Mouse (Mus musculus): ENCODE measurements around the gene Ppp1r21. TPM values are rescaled to one million over a fixed set of nuclear protein-coding genes. Genes with fewer than 3 reads are reported as not detected.

Gene Ppp1r21
- polyA plus RNA-seq (2015; fragmentation: Nextera tagmentation; extraction: Ambion mirVana), result 8.7 and 13.0 TPM in 2 replicates

GRCm38 (mm10) chr17:88529519-88530235, at the start of gene Ppp1r21:
Gene Ppp1r21, plus strand, starts transcription at chr17:88530118.
- Histone ChIP-seq H3K4me2 (peak within 1 kb of the TSS; percentile 82), H3K9ac (peak within 1 kb of the TSS; percentile 75), H3K36me3 (no peaks in the 10 kb centered on the region), H3K9me3 (replicated peaks) (no peaks in the 10 kb centered on the region), H3K27me3 (no peaks in the 10 kb centered on the region), H3K27ac (peak within 1 kb of the TSS; percentile 72), H3K4me1 (replicated peaks) (peaks cover 13% of the 10 kb centered on the region), H3K4me3 (peak within 1 kb of the TSS; percentile 69)
- 7% methylated on average over 44 of the region's 49 CpGs for WGBS
- peak; percentile 98 for ATAC-seq (replicated peaks; ENCODE audit: insufficient number of reproducible peaks, insufficient read depth, low FRiP score, low read depth)

DNA sequence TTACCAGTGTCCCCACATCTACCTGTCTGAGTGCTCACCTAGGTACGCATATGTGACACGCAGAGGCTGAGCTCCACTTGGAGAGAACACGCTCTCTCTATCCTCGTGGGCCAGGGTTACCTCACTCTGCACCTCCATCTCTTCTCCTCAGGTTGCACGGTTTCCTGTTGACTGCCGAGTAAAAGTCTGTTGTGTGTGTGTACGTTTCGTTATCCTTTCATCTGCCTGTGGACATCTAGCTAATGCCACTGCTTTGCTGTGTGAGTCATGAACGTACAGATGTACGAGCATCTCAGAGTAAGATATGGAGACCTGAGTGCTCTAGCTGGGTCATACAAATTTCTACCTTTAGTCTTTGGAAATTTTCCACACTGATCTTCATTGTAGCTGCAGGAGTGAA, 49.5 kb upstream of the Ppp1r21 start:
- H3K9me3 ChIP-seq (replicated peaks), result no peaks in the 10 kb centered on the region
- H3K4me2 ChIP-seq, result no peak overlapping the region
- WGBS, result 84% methylated on average over 10 of the region's 10 CpGs
- no peak overlapping the region for H3K4me3 ChIP-seq
- no peak for ATAC-seq (replicated peaks; ENCODE audit: insufficient number of reproducible peaks, insufficient read depth, low FRiP score, low read depth)
- H3K27ac ChIP-seq, result no peak overlapping the region
- no peaks in the 10 kb centered on the region for H3K27me3 ChIP-seq
- H3K36me3 ChIP-seq, result no peaks in the 10 kb centered on the region
- no peak overlapping the region for H3K9ac ChIP-seq
- H3K4me1 ChIP-seq (replicated peaks), result no peaks in the 10 kb centered on the region

GRCm38 (mm10) chr17:88481062-88481461, 48.9 kb upstream of the Ppp1r21 start:
- Histone ChIP-seq H3K9ac (no peak overlapping the region), H3K36me3 (no peaks in the 10 kb centered on the region), H3K27ac (no peak overlapping the region), H3K4me3 (no peak overlapping the region), H3K4me1 (replicated peaks) (no peaks in the 10 kb centered on the region), H3K9me3 (replicated peaks) (no peaks in the 10 kb centered on the region), H3K4me2 (no peak overlapping the region), H3K27me3 (no peaks in the 10 kb centered on the region)
- no peak for ATAC-seq (replicated peaks; ENCODE audit: insufficient number of reproducible peaks, insufficient read depth, low FRiP score, low read depth)
- WGBS, result 76% methylated on average over 2 of the region's 2 CpGs

DNA sequence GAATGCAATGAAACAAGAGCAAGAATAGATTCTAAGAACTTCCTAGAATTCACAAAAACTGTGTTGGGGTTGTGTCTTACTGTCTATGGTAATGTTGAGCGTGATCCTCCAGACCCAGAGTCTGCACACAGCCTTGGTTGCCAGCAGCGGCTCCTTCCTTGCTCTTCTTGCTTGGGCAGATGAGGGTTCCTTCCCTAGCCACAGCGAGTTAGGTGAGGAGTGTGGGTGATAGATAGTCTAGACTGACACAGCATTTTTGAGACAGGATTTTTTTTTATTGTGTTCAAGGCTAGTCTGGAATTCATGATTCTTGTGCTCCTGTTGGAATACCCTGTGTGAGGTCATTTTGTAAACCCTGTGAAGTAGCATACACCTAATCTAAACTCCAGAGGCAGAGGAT, 48.3 kb upstream of the Ppp1r21 start:
- Histone ChIP-seq H3K27me3 (no peaks in the 10 kb centered on the region), H3K27ac (no peak overlapping the region), H3K36me3 (peaks cover 4% of the 10 kb centered on the region; the same call in 1 of the 2 replicates), H3K4me1 (replicated peaks) (no peaks in the 10 kb centered on the region), H3K9me3 (replicated peaks) (no peaks in the 10 kb centered on the region), H3K4me2 (no peak overlapping the region), H3K9ac (no peak overlapping the region), H3K4me3 (no peak overlapping the region)
- ATAC-seq (replicated peaks; ENCODE audit: insufficient number of reproducible peaks, insufficient read depth, low FRiP score, low read depth), result no peak
- 85% methylated on average over 3 of the region's 3 CpGs for WGBS

DNA sequence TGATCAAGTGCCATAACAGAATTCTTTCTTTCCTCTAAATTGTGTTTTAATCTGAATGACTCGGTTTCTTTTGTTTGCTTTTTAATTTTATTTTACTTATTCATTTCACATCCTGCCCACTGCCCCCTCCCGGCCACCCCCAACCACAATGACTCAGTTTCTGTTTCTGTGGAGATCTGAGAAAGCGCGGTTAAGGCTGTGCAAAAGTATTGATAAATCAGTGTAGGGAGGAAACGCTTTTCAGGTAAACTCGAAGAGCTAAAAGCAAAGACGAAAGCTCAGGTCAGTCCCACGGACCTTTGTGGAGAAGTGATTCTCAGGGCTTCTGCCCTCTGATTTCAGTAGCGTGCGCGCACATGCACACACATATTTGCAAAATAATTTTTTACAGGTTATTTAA, 45.4 kb upstream of the Ppp1r21 start:
- Histone ChIP-seq H3K9me3 (replicated peaks) (no peaks in the 10 kb centered on the region), H3K27me3 (no peaks in the 10 kb centered on the region), H3K36me3 (peaks cover 6% of the 10 kb centered on the region; the same call in 1 of the 2 replicates), H3K4me2 (no peak overlapping the region), H3K4me1 (replicated peaks) (no peaks in the 10 kb centered on the region), H3K9ac (no peak overlapping the region), H3K27ac (no peak overlapping the region), H3K4me3 (no peak overlapping the region)
- 92% methylated on average over 11 of the region's 11 CpGs for WGBS
- ATAC-seq (replicated peaks; ENCODE audit: insufficient number of reproducible peaks, insufficient read depth, low FRiP score, low read depth), result no peak

- Histone ChIP-seq H3K9ac (no peak overlapping the region), H3K4me2 (no peak overlapping the region), H3K9me3 (replicated peaks) (no peaks in the 10 kb centered on the region), H3K4me3 (no peak overlapping the region), H3K4me1 (replicated peaks) (no peaks in the 10 kb centered on the region), H3K27ac (no peak overlapping the region), H3K27me3 (no peaks in the 10 kb centered on the region), H3K36me3 (peaks cover 6% of the 10 kb centered on the region; the same call in 1 of the 2 replicates)
- WGBS, result 87% methylated on average over 1 of the region's 1 CpGs
- ATAC-seq (replicated peaks; ENCODE audit: insufficient number of reproducible peaks, insufficient read depth, low FRiP score, low read depth), result no peak
Observed at GRCm38 (mm10) chr17:88484951-88485350, 45.0 kb upstream of the Ppp1r21 start.

- Histone ChIP-seq H3K4me1 (replicated peaks) (peaks cover 7% of the 10 kb centered on the region; the same call in 1 of the 2 replicates), H3K4me3 (no peak overlapping the region), H3K36me3 (peaks cover 6% of the 10 kb centered on the region; the same call in 1 of the 2 replicates), H3K9me3 (replicated peaks) (no peaks in the 10 kb centered on the region), H3K4me2 (no peak overlapping the region), H3K9ac (no peak overlapping the region), H3K27ac (no peak overlapping the region), H3K27me3 (no peaks in the 10 kb centered on the region)
- ATAC-seq (replicated peaks; ENCODE audit: insufficient number of reproducible peaks, insufficient read depth, low FRiP score, low read depth), result no peak
- 90% methylated on average over 10 of the region's 10 CpGs for WGBS
Observed at GRCm38 (mm10) chr17:88490546-88490945, 39.4 kb upstream of the Ppp1r21 start.

DNA sequence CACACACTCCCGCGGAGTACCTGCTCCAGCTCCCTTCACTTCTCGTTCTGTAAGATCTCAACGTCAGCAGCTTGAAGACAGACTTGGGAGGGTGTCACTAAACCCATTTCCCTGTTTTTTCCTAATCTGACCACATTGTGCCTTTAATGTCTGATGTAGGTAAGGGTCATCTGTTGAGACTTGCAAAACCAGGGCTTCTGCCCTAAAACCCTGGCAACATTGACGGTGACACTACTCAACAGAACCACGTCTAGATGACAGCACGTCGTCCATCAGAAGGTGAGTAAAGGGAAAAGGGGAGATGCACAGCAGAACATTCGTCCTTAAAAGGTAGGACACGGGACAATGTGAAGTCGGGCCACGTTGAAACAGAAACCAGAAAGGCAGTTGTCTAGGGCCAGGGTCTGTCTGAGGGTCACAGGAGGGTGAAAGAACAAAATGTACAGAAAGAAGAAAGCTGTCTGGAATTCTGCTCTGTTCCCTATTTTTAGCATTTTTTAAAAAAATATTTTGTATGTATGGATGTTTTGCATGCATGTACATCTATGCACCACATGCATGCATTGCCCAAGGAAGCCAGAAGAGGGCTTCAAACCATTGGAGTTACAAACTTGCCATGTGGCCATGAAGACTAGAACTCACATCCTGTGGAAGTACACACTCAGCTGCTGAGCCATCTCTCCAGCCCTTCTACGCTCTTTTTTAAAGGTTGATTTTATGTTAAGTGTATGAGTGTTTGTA, 38.4 kb upstream of the Ppp1r21 start:
- peaks cover 7% of the 10 kb centered on the region; the same call in 1 of the 2 replicates for H3K4me1 ChIP-seq (replicated peaks)
- H3K9me3 ChIP-seq (replicated peaks), result no peaks in the 10 kb centered on the region
- H3K27ac ChIP-seq, result no peak overlapping the region
- WGBS, result 93% methylated on average over 13 of the region's 13 CpGs
- no peak overlapping the region for H3K9ac ChIP-seq
- no peak overlapping the region for H3K4me3 ChIP-seq
- no peaks in the 10 kb centered on the region for H3K27me3 ChIP-seq
- peaks cover 3% of the 10 kb centered on the region; the same call in 1 of the 2 replicates for H3K36me3 ChIP-seq
- no peak overlapping the region for H3K4me2 ChIP-seq
- ATAC-seq (replicated peaks; ENCODE audit: insufficient number of reproducible peaks, insufficient read depth, low FRiP score, low read depth), result no peak

DNA sequence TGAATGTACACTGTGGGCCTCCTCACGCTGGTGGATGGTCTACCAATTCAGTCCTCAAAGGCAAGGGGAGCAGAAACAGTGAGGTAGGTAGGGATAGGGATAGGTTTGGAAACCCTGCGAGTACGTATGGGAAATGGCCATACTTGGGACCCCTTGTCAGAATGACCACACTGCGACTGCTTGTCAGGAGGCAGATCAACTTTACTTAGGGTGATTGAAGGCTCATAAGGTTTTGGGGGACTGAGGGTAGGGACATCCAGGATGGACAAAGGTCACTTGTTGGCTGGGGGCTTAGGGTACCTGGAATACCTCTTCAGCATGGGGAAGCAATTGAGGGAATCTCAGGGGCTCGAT, 37.8 kb upstream of the Ppp1r21 start:
- Histone ChIP-seq H3K36me3 (no peaks in the 10 kb centered on the region), H3K27me3 (no peaks in the 10 kb centered on the region), H3K4me2 (no peak overlapping the region), H3K4me3 (no peak overlapping the region), H3K9me3 (replicated peaks) (no peaks in the 10 kb centered on the region), H3K4me1 (replicated peaks) (peaks cover 7% of the 10 kb centered on the region; the same call in 1 of the 2 replicates), H3K27ac (no peak overlapping the region), H3K9ac (no peak overlapping the region)
- 95% methylated on average over 5 of the region's 5 CpGs for whole genome bisulfite sequencing
- no peak for ATAC-seq (replicated peaks; ENCODE audit: insufficient number of reproducible peaks, insufficient read depth, low FRiP score, low read depth)

- H3K4me3 ChIP-seq, result no peak overlapping the region
- H3K36me3 ChIP-seq, result no peaks in the 10 kb centered on the region
- H3K9ac ChIP-seq, result no peak overlapping the region
- H3K27me3 ChIP-seq, result no peaks in the 10 kb centered on the region
- no peak overlapping the region for H3K4me2 ChIP-seq
- no peak for ATAC-seq (replicated peaks; ENCODE audit: insufficient number of reproducible peaks, insufficient read depth, low FRiP score, low read depth)
- no peaks in the 10 kb centered on the region for H3K9me3 ChIP-seq (replicated peaks)
- WGBS, result 88% methylated on average over 9 of the region's 9 CpGs
- H3K27ac ChIP-seq, result no peak overlapping the region
- H3K4me1 ChIP-seq (replicated peaks), result peaks cover 7% of the 10 kb centered on the region; the same call in 1 of the 2 replicates
Observed at GRCm38 (mm10) chr17:88493551-88493950, 36.4 kb upstream of the Ppp1r21 start.

DNA sequence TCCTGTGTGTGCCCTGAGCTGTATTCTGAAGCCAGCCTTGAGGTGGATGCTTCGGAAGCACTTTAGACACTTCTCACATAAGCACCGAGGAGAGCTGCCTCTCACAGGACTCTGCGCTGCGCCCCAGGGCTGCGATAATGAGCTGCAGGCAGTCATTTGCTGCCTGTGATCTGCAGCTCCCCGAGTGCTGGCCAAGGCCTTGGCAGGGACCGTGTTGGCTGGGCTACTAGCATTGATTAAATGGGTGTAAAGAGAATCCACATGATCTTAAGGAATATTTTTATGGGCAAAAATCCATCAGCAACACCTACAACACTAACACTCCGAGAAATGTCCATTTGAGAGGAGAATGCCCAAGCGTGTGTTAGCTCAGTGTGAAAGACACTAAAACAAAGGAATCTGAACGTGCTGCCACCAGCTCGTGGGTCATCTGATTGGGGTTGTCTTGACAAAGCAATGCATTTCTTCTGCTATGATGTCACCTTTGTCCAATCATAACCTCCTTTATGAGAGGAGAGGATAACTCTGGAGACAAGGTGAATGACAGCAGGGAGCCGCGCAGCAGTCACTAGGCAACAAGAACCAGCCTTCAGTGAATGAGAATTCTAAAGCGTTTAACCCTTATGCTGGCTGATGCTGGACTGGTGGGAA, 35.7 kb upstream of the Ppp1r21 start:
- Histone ChIP-seq H3K9me3 (replicated peaks) (no peaks in the 10 kb centered on the region), H3K9ac (no peak overlapping the region), H3K27ac (no peak overlapping the region), H3K4me3 (no peak overlapping the region), H3K4me2 (no peak overlapping the region), H3K36me3 (no peaks in the 10 kb centered on the region), H3K27me3 (no peaks in the 10 kb centered on the region), H3K4me1 (replicated peaks) (peaks cover 7% of the 10 kb centered on the region; the same call in 1 of the 2 replicates)
- no peak for ATAC-seq (replicated peaks; ENCODE audit: insufficient number of reproducible peaks, insufficient read depth, low FRiP score, low read depth)
- WGBS, result 33% methylated on average over 14 of the region's 14 CpGs
